Mouse (Mus musculus): Measurements from ENCODE around the gene Usp26. TPM values are rescaled to one million over a fixed set of nuclear protein-coding genes. Genes with fewer than 3 reads are reported as not detected.

Usp26 gene
- polyA plus RNA-seq (2012; rRNA removed), result not detected in 2 replicates

DNA sequence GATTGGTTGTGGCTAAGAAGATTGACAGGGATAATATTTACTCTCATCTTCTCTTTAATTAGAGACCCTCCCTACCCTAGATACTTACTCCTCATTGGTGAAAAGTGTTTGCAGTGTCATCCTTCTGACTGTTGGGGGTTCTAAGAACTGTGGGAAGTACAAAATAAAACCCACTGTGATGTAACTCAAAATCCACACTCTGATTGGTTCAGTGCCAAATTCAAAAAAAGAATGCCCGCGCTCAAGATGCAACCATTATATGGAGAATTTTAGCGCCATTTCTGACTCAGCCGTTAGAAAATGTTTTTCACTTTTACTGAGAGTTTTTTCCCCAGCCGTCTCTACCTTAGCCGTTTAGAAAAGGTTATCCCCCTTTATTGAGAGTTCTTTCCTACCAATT, at the start of gene Usp26:
Gene Usp26 (minus strand): TSS at position 101 of the 400 bp plus-strand sequence.

Other genes with a start within 250 kb of the Usp26 start
- 6.5 and 12.3 TPM in 2 replicates for gene Hs6st2, start 119.4 kb downstream of the Usp26 start, polyA plus RNA-seq (2012; rRNA removed)
- gene 1700080O16Rik, start 171.5 kb upstream of the Usp26 start, polyA plus RNA-seq (2012; rRNA removed), result not detected in 2 replicates

All from central nervous system, embryonic 11.5 days (tissue).